Mouse (Mus musculus) lung, postnatal 0 days (tissue): Measurements from ENCODE around the gene 1700129C05Rik.

Source experiments
- CTCF ChIP-seq: IDR thresholded peaks from 2 replicates; pipeline ENCODE4 v1.5.1; 2016; ENCODE audit warnings: antibody characterized with exemption, mild to moderate bottlenecking
- EP300 ChIP-seq: IDR thresholded peaks from 2 replicates; pipeline ENCODE4 v1.6.1; 2016; ENCODE audit warnings: antibody characterized with exemption, mild to moderate bottlenecking, control low read depth

DNA sequence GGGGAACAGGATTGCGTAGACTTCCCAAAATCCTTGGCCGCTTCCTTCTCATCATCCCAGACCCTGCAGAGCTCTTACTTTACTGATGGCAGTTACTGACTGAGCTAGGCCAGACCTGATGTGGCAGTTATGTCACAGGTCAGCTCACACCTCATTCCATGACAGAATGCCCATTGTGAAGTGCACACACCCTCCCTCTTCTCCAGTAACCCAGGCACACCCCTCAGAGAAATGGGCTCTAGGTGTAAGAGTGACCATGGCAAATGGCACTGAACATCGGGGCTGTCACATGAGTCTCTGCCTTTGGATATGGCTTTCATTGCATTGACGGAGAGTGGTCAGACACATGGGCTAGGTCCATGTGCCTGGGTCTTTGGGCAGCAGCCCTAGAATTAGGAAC, at the start of gene 1700129C05Rik:
- TF ChIP-seq CTCF: no peak
- no peak for TF ChIP-seq EP300
